Mouse (Mus musculus) kidney, adult 2 months (tissue): ENCODE measurements at regions not wholly inside any gene's neighbourhood (a gene's known extent, or its start where the extent isn't known, plus 50 kb on each side); places are given as distances from the start of the nearest gene placed in this dataset.

ENCODE experiments used
- CTCF ChIP-seq: fragments of 200-500 bp; conservative IDR thresholded peaks from 2 replicates; pipeline ENCODE4 v1.5.1; 2011; ENCODE audit warnings: low read depth, mild to moderate bottlenecking, control low read depth, low read length, moderate library complexity, mixed read lengths; ENCODE audit not compliant: insufficient read depth, insufficient read length
- POLR2A ChIP-seq: fragments of 200-500 bp; IDR thresholded peaks from one replicate; pipeline ENCODE4 v1.6.1; 2011; ENCODE audit warnings: low read depth, low read length, control low read depth

DNA sequence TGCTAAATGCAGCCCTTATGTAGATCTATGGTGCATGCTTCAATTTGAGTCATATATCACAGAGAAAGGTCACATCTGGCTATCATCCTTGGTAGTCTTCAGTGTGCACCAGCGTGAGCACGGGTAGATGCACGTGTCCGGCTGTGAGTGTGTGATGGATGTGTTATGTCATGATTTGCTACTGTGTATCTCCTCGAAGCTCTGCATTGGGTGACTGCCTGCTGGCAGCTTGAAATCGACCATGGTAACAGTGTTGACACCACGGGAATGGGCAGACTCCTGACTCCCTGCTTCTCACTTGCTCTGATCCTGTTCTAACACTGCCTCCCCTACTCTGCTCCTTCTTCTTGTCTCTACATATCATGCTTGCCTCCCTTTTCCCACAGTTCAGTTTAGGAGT lies 204.9 kb upstream of the Mocs1 start:
- no peak for TF ChIP-seq CTCF
- no peak for TF ChIP-seq POLR2A
